Mouse (Mus musculus) CH12.LX (cell line): ENCODE measurements around the gene Chmp4b.

Experiments
- BHLHE40 ChIP-seq: IDR thresholded peaks from 2 replicates; pipeline ENCODE4 v1.6.1; 2011; ENCODE audit warnings: mild to moderate bottlenecking, low read depth, low read length, improper control_type of control experiment
- CHD2 ChIP-seq: IDR thresholded peaks from 2 replicates; pipeline ENCODE4 v1.6.1; 2011; ENCODE audit warnings: low read length, improper control_type of control experiment
- CTCF ChIP-seq, 2 experiments: IDR thresholded peaks in 1 of 2; conservative IDR thresholded peaks in 1 of 2; 2 replicates each; pipeline ENCODE4 v1.5.1; 2011 to 2012; ENCODE audit warnings: low read depth in 2 of 2, low read length in 2 of 2, improper control_type of control experiment in 1 of 2, inconsistent platforms in 1 of 2, mild to moderate bottlenecking in 1 of 2, moderate library complexity in 1 of 2
- EP300 ChIP-seq: IDR thresholded peaks from 2 replicates; pipeline ENCODE4 v1.6.1; 2011; ENCODE audit warnings: low read length, improper control_type of control experiment
- ETS1 ChIP-seq: conservative IDR thresholded peaks from 2 replicates; pipeline ENCODE4 v1.6.1; 2012; ENCODE audit warnings: low read depth, mild to moderate bottlenecking, inconsistent platforms, low read length, improper control_type of control experiment, moderate library complexity
- MAX ChIP-seq: IDR thresholded peaks from 2 replicates; pipeline ENCODE4 v1.6.1; 2011; ENCODE audit warnings: low read length, improper control_type of control experiment
- MEF2A ChIP-seq: IDR thresholded peaks from 2 replicates; pipeline ENCODE4 v1.6.1; 2014; ENCODE audit warnings: low read depth, mild to moderate bottlenecking, inconsistent platforms, low read length, improper control_type of control experiment, borderline replicate concordance
- POLR2A ChIP-seq: IDR thresholded peaks from 2 replicates; pipeline ENCODE4 v1.6.1; 2011; ENCODE audit warnings: low read depth, mild to moderate bottlenecking, improper control_type of control experiment, low read length
- SIN3A ChIP-seq: IDR thresholded peaks from 2 replicates; pipeline ENCODE4 v1.6.1; 2012; ENCODE audit warnings: low read length, improper control_type of control experiment, inconsistent platforms
- ZC3H11A ChIP-seq: IDR thresholded peaks from 2 replicates; pipeline ENCODE4 v1.6.1; 2012; ENCODE audit warnings: low read depth, mild to moderate bottlenecking, inconsistent platforms, low read length, improper control_type of control experiment
- ZMIZ1 ChIP-seq: IDR thresholded peaks from 2 replicates; pipeline ENCODE4 v1.6.1; 2012; ENCODE audit warnings: low read depth, mild to moderate bottlenecking, inconsistent platforms, low read length, improper control_type of control experiment

DNA sequence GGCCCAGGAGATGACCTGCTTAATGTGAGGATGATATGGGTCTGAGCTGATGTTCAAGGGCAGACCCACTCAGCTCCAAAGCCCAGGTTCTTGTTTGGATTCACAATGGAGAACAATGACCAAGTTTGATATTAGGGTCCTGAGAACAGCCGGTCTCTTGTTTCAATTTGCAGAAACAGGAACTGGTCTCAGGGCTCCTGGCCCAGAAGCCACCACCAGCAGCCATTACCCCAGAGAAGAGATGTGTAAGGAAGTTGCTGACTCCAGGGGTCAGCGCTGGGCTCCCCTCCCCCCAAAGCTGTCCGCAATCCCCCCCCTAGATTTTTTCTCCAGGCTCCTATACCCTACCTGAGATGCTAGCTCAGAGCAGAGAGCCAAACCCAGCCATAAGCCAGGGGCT, 62.5 kb downstream of the Chmp4b start:
- no peak for TF ChIP-seq EP300
- no peak for TF ChIP-seq MEF2A
- TF ChIP-seq CTCF (conservative IDR thresholded peaks at IDR 0.05 in 1 of 2, IDR thresholded peaks at IDR 0.05 in 1 of 2; ENCODE audit: low read depth in 2 of 2, low read length in 2 of 2), result no peak
- no peak for TF ChIP-seq ZC3H11A
- no peak for TF ChIP-seq BHLHE40
- TF ChIP-seq MAX, result no peak
- no peak for TF ChIP-seq ETS1
- TF ChIP-seq CHD2, result no peak
- TF ChIP-seq SIN3A, result no peak
- TF ChIP-seq ZMIZ1, result no peak
- TF ChIP-seq POLR2A, result no peak
